Mouse (Mus musculus) lung, adult 2 months (tissue): ENCODE data around the gene Rcn2.

ENCODE experiments used
- CTCF ChIP-seq: fragments of 200-500 bp; IDR thresholded peaks from 2 replicates; pipeline ENCODE4 v1.5.1; 2011; ENCODE audit warnings: mild to moderate bottlenecking, low read length, control low read depth; ENCODE audit not compliant: insufficient read depth
- POLR2A ChIP-seq: fragments of 200-500 bp; IDR thresholded peaks from 2 replicates; pipeline ENCODE4 v1.6.1; 2011; ENCODE audit warnings: low read depth, mild to moderate bottlenecking, control low read depth, low read length, borderline replicate concordance; ENCODE audit errors: extremely low read depth

DNA sequence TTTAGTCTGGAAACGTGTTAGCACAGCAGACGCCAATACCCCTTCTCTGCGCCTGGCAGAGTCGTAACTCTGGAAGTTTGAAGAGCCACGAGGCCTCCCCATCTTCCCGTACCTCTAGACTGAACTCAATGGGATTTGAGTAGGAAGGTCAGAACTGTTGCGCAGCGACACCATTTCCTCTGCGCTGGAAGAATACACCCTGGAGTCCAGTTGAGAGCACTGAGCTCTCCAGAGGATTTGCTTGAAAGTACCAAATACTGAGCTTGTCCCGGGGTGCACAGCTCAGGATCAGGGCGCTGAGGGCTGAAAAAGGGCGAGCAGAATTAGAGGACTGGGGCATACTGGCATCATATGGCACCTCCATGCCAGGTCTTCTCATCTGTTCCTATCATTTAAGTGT, 33.2 kb downstream of the Rcn2 start:
- TF ChIP-seq POLR2A (no peak), CTCF (no peak)
